Mouse (Mus musculus): ENCODE results near the gene Otulin. TPM values are rescaled to one million over a fixed set of nuclear protein-coding genes. Genes with fewer than 3 reads are reported as not detected.
A peak's percentile ranks its signal among the peaks of the same experiment; 100 is the strongest.

Gene Otulin
- 10 to 100 TPM; 26.6 to 26.8 TPM for total RNA-seq (2021)
- long read RNA-seq, experiment 1, transcript Otulin-201 (7 exons, 1,491 nt): major isoform, 31 of 45 reads
- long read RNA-seq, experiment 1, partial matches to known transcripts: 8 of 45 reads
- long read RNA-seq, experiment 1, other reads (novel, unspliced or antisense): 6 of 45 reads
- long read RNA-seq, experiment 2, transcript Otulin-201 (7 exons, 1,491 nt): major isoform, 10 of 18 reads
- long read RNA-seq, experiment 2, partial matches to known transcripts: 3 of 18 reads
- long read RNA-seq, experiment 2, other reads (novel, unspliced or antisense): 5 of 18 reads

GRCm38 (mm10) chr15:27630601-27631383, at the start of gene Otulin:
TSS of gene Otulin (minus strand) at chr15:27630693.
- DNase-seq: peak; percentile 98 to 100

DNA sequence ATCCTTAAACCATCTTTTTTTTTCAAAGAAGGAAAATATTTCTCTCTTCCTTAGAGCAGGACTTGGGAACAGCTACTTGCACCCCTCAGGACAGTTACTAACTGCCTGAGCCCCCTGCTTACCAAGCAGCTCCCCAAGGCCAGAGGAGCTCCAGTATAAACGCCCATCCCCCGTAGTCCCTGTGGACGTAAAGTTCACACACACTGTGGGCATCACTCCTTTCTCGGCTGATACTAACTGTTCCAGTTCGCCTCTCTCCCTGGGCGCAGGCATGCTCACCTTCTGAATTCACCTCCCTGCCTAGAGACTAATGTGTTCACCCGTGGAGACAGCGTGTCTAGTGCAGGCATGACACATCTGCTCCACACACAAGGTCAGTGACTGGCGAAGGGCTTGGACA, 48.0 kb upstream of the Otulin start:
- DNase-seq: no peak

DNA sequence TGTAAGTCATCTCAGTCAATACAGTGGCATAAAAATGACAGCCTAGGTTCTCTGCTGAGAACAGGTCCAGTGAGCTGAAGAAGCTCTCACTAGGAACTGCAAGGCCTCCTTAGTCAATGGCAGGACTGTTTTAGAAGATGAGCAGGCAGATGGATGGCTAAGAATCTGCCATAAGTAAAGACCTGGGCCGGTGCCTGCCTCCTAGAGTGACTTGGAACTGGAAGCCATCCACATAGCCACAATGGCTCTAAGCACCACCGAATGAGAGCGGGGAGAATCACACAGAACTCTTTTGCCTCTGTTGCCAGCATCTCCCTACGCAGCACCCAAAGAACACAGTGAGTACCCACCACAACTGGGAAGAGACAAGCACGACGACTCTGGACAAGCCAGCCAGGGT, 47.3 kb upstream of the Otulin start:
- DNase-seq: no peak

- no peak for DNase-seq
Measured at GRCm38 (mm10) chr15:27676211-27676610, 45.7 kb upstream of the Otulin start.

DNA sequence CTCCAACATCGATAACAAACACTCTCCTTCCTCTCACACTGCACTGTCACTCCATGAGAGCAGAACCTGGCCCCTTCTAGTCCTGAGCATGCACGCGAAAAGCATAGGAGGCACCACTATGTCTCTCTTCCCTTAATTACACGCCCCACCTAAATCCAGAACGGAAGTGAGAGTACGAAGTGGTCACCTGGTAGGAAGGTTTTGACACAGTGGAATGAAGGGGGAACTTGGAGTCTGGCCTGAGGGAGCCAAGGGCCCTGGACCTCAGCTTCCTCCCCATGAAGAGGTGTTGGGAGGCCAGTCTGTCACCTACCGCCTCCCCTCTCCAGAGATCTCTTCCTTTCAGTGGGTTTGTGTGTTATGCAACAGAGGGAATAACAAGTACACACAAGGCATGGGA, 44.6 kb upstream of the Otulin start:
- DNase-seq: no peak

DNA sequence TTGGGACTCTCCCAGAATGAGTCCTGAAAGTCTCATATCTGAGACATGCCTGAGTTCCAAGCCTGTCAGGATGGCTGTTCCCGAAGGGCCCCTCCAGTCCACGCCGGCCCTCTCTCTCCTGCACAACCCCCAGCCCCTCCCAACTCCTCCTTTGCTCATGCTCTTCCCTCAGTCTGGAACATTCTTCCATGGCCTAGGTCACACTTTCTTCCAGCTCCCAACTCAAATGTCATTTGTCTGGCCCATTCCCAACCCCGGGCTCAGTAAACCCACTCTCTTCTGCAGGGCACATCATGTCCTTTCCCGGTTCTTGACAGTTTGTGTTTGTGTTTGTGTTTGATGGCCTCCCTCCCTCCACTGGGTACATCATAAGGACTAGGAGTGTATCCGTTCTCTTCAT, 43.5 kb upstream of the Otulin start:
- DNase-seq: no peak

DNA sequence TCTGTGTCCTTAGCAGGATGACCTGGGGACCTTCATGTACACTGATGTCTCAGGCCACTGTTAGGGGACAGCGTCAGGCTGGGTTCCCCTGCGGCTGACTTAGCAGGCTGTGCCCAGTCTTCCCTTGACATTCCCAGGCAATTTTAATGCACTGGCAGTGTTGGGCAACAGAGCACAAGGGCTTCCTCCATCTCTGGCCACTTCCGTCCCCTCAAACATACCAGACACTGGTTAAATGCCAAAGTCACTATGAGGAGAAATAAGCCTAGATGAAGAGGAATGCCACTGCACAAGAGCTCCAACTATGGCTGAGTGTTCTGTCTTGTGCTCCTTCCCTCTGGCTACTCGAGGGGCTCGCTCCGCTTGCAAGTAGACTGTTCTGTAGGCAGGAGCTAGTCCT, 42.7 kb upstream of the Otulin start:
- peak in 1 of 2 experiments; percentile 28 for DNase-seq

- no peak for DNase-seq
Measured at GRCm38 (mm10) chr15:27672259-27672658, 41.8 kb upstream of the Otulin start.

DNA sequence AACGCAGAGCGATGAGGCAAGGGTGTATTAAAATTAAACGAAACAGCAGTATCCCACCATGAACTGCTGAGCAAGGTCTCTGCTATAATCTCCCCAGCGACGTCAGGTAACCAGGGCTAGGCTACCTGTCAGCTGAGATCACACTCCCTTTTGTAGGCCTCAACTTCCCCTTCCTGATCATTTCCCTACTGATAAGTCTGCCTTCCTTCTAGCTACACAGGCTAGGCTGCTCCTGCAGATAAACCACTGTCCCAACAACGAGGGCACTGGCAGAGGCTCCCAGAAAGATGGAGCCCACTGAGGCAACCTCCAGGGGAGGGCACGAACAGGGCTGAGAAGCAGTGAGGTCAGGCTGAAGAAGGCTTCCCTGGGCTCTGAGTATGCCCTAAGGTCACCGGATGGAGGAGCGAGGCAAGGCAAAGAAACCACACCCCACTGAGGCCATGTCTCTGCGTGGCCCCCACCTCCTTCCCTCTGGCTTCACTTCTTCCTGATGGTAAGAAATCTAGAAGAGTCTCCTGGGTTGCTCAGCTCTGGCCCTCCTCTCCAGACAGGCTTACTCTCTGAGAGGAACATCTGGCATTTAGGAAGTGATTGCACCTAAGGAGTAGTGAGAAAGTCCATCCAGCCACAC, 41.2 kb upstream of the Otulin start:
- DNase-seq: no peak

DNA sequence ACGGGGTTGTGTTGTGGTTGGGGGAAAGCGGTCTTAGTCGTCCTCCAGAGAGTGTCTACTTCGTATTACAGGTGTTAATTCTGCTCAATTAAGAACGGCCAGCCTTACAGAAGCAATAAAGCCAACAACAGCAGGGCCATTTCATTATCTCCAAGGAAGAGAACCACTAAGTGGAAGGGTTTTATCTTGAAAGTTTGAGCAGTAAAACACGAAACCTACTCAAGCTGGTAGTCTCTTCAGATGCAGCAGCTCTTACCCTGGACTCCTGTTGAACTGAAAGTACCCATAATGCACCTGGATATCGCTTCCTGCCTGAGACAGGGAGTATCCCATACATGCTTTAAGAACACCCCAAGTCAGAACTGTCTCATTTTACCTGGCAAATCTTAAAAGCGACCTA, 40.2 kb upstream of the Otulin start:
- no peak for DNase-seq

GRCm38 (mm10) chr15:27669931-27670411, 39.5 kb upstream of the Otulin start:
- DNase-seq: no peak

DNA sequence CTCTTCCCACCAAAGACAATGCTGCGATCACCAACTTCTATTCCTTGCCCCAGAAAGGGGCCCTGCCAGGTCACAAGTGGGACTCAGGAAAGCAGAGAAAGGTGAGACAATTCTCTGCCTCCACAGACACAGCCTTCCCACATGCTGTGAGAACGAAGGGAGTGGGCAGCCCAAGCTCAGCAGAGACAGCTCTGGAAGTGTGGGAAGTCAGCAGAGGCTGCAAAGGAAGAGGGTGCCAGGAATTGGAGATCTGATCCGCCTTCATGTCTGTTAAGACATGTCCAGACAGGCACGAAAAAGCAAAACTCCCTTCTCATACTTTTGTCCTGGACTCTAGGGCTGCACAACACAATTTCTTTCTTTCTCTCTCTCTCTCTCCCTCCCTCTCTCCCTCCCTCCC, 38.8 kb upstream of the Otulin start:
- DNase-seq: no peak

DNA sequence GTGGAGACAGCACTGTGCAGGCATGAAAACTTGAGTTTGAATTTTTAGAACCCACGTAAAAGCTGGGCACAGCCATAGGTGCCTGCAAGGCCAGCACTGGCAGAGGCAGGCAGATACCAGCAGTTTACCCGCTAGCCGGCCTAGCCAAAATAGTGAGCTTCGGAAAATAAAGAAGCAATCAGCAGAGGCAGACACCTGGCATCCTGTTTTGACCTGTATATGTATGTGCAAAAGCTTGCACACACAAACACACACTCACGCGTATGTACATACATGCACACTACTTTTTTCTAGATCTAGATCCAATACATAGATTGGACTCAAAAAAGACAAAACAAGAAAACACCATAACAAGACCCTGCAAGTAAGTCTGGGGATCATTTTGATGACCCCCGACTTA, 38.1 kb upstream of the Otulin start:
- no peak for DNase-seq

GRCm38 (mm10) chr15:27668001-27668461, 37.5 kb upstream of the Otulin start:
- no peak for DNase-seq

DNA sequence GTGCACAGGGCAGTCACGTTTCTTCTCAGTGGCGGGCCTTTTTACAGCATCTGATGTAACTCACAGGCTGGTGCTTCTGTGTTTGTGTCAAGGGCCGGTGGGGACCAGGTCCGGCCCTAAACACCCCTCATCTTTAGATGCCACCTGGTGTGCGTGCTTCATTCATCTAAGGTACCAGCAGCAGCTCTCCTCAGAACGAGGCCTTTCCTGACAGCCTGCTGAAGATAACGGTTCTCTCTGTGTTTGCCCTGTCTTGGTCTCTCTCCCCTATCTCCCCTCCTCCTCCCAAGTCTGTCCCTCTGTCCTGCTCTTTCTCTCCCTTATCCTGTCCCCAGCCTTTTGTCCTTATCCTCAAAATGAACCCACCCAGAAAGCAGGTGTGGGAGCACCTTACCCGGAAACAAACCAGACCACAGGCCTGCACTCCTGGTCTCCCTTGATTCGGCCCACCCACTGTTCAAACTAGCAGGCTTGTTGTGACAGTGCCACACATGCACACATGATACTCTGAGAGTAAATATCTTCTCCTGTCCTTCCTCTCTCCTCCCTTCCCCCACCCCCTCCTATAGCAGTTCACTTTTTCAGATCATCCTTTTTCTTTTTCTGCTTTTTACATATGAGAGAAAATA, 36.5 kb upstream of the Otulin start:
- no peak for DNase-seq

DNA sequence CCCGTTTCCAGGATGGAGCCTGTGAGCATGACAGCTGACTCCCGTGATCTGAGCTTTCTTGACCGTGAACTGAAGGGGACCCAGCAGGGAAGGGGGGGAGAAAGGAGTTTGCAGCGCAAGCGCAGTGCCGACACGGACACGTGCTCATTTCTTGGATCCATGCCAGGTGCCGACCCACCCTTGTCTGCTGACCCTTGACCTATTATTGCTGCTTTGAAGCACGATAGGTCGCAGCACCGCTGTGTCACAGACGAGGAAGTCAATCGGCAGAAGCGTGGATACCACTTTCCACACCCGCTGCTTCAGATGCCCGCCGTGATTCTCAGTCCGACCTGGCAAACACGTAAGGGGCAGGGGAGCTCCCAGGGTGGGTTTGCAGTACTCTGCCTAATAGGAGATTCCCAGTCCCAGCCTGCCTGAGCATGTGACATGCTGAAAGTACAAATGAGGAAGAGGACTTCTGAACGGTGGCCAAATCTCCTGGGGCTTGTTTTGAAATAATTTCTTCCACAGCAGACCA, 35.0 kb upstream of the Otulin start:
- DNase-seq: peak; percentile 35 to 64

DNA sequence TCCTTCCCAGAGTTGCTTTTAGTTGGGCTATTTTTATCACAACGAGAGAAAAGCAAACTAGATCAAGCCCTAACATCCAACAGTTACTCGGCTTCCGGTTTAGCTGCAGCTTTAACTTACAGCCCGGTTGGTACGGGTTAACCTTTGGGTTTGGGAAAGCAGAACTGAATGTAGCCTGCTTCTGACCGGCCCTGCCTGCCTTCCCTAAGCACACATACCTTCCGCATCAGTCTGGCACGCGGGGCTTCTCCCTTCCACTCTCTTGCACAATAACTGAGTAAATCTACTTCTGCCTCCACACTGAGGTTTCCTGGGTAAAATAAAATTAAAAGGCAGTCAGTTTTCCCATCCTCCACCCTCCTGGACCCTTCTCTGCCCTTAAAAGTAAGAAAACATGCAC, 33.6 kb upstream of the Otulin start:
- DNase-seq: peak in 1 of 2 experiments; percentile 54

- no peak for DNase-seq
Measured at GRCm38 (mm10) chr15:27662699-27663098, 32.2 kb upstream of the Otulin start.

- DNase-seq: no peak
Measured at GRCm38 (mm10) chr15:27661696-27662095, 31.2 kb upstream of the Otulin start.

GRCm38 (mm10) chr15:27659592-27660244, 29.2 kb upstream of the Otulin start:
- peak; percentile 83 to 93 for DNase-seq

DNA sequence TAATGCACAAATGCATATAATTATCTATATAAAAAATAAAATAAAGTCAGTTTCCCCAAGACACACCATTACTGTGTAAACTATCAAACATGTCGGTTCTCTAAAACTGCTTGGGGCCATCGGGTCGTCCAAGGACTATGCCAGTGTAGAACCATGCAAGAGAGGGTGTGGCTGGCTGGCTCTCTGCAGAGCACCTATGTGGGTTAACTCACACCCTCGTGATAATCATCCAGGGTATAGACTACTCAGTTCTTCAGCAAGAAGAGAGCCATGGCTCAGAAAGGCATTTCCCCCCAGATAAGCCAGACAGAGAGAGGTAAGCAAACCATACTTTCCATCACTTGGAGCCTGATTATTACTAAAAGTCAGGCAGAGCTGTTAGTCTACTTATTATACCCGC, 28.6 kb upstream of the Otulin start:
- no peak for DNase-seq

DNA sequence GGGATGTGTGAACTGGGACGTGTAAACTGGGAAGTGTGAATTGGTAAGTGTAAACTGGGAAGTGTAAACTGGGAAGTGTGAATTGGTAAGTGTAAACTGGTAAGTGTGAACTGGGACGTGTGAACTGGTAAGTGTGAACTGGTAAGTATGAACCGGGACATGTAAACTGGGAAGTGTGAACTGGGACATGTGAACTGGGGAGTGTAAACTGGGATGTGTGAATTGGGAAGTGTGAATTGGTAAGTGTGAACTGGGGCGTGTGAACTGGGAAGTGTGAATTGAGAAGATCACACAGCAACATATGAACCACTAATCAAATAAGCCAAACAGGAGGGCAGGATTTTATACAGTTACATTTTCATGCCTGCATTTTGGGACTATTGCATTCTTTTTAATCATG, 27.9 kb upstream of the Otulin start:
- no peak for DNase-seq
